Mouse (Mus musculus): ENCODE measurements around the gene Btrc. TPM values are rescaled to one million over a fixed set of nuclear protein-coding genes. Genes with fewer than 3 reads are reported as not detected.

The Btrc gene
- total and polyA plus RNA-seq, 3 experiments = 11.0 to 20.7 (median 14.0) TPM

GRCm38 (mm10) chr19:45577141-45577750 lies 213.7 kb downstream of the Btrc start:
- no peak for DNase-seq (ENCODE audit: extremely low read depth)
- dilution Hi-C loops (cut with MboI; ENCODE audit: extremely low pct_ligation_motif_present, extremely low pct_unique_long_range_greater_than_20kb, low sequenced_read_pairs) = no loop called here
- in situ Hi-C loops (cut with MboI; ENCODE audit: low pct_ligation_motif_present, low pct_unique_long_range_greater_than_20kb, low sequenced_read_pairs) = no loop called here
- H3K4me3 ChIP-seq (replicated peaks in 1 of 3; ENCODE audit: low read depth in 2 of 3, low read length in 2 of 3, poor library complexity in 1 of 3) = no peak overlapping the region
- no peak overlapping the region for H3K27ac ChIP-seq (ENCODE audit: insufficient read depth, low read depth)
- H3K4me1 ChIP-seq (ENCODE audit: control insufficient read depth in 1 of 2, insufficient read depth in 2 of 2) = peaks cover 0 to 19% of the 10 kb centered on the region in 2 experiments; a peak in 2 of 4 replicates
- H3K79me2 ChIP-seq (replicated peaks; ENCODE audit: control insufficient read depth, extremely low read depth, insufficient read depth, poor library complexity, severe bottlenecking) = no peaks in the 10 kb centered on the region
- H3K36me3 ChIP-seq (replicated peaks in 1 of 2; ENCODE audit: control insufficient read depth in 1 of 2, insufficient read depth in 1 of 2, low read length in 1 of 2) = peaks cover 45 to 90% of the 10 kb centered on the region in 2 experiments
- no peaks in the 10 kb centered on the region for H3K27me3 ChIP-seq (replicated peaks)
- TF ChIP-seq CHD1 (IDR thresholded peaks at IDR 0.05; ENCODE audit: low read depth, low read length) (no peak), NRF1 (IDR thresholded peaks at IDR 0.05; ENCODE audit: low read depth, low read length) (no peak), JUN (IDR thresholded peaks at IDR 0.05; ENCODE audit: insufficient read depth, low read depth, low read length) (no peak), KAT2A (IDR thresholded peaks at IDR 0.05; ENCODE audit: insufficient replicate concordance, low read length) (no peak), ZNF384 (IDR thresholded peaks at IDR 0.05; ENCODE audit: low read depth, low read length) (no peak), CTCF (conservative IDR thresholded peaks at IDR 0.05 in 1 of 2, IDR thresholded peaks at IDR 0.05 in 1 of 2; ENCODE audit: low read depth in 2 of 2, low read length in 2 of 2) (no peak), EP300 (IDR thresholded peaks at IDR 0.05; ENCODE audit: low read length) (no peak), MAFK (IDR thresholded peaks at IDR 0.05; ENCODE audit: insufficient replicate concordance, low read length) (no peak), MEF2A (IDR thresholded peaks at IDR 0.05; ENCODE audit: borderline replicate concordance, low read depth, low read length) (no peak), ZMIZ1 (IDR thresholded peaks at IDR 0.05; ENCODE audit: low read depth, low read length) (no peak), POLR2AphosphoS2 (IDR thresholded peaks at IDR 0.05; ENCODE audit: low read depth, low read length) (no peak), ELF1 (IDR thresholded peaks at IDR 0.05; ENCODE audit: low read depth, low read length) (no peak), TBP (conservative IDR thresholded peaks at IDR 0.05; ENCODE audit: low read depth, low read length) (no peak), MYC (IDR thresholded peaks at IDR 0.05; ENCODE audit: low read depth, low read length) (no peak), SIN3A (IDR thresholded peaks at IDR 0.05; ENCODE audit: low read length) (no peak), BHLHE40 (IDR thresholded peaks at IDR 0.05; ENCODE audit: low read depth, low read length) (no peak), UBTF (IDR thresholded peaks at IDR 0.05; ENCODE audit: low read depth, low read length) (no peak)
- peaks cover 2% of the 10 kb centered on the region for H3K9me3 ChIP-seq (replicated peaks; ENCODE audit: low read length)
- H3K9ac ChIP-seq (ENCODE audit: insufficient read depth, low read depth) = no peak overlapping the region
- no peak overlapping the region for H3K4me2 ChIP-seq (ENCODE audit: insufficient read depth, low read depth, poor library complexity, severe bottlenecking)

DNA sequence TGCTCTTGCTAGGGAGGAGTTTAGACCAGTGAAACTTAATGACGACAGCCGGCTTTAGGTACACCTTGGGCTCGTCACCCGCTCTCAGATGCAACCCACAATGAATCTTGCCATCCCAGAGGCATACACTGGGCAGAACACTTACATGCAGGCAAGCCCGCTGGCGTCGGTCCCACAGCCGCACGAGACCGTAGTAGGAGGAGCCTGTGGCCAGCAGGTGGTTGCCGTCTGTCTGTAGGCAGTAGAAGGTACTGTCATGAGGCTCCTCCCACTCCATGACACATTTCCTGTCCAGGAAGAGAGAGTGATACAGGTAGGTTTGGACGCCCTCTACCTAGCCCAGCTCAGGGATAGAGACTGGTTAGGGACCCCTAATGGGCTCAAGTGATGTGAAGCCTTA lies 215.4 kb downstream of the Btrc start:
- no peak for TF ChIP-seq MAX (IDR thresholded peaks at IDR 0.05; ENCODE audit: low read length)
- no peak for TF ChIP-seq ETS1 (conservative IDR thresholded peaks at IDR 0.05; ENCODE audit: low read depth, low read length)
- no peak for TF ChIP-seq MYC (IDR thresholded peaks at IDR 0.05; ENCODE audit: low read depth, low read length)
- no peak for TF ChIP-seq POLR2AphosphoS2 (IDR thresholded peaks at IDR 0.05; ENCODE audit: low read depth, low read length)
- no peak for TF ChIP-seq TCF12 (IDR thresholded peaks at IDR 0.05; ENCODE audit: low read depth, low read length)
- no peak for TF ChIP-seq POLR2A (IDR thresholded peaks at IDR 0.05; ENCODE audit: low read depth, low read length)
- no peak for TF ChIP-seq ZNF384 (IDR thresholded peaks at IDR 0.05; ENCODE audit: low read depth, low read length)
- no peak for TF ChIP-seq MEF2A (IDR thresholded peaks at IDR 0.05; ENCODE audit: borderline replicate concordance, low read depth, low read length)
- TF ChIP-seq MXI1 (IDR thresholded peaks at IDR 0.05; ENCODE audit: low read depth, low read length) = no peak
- no peak for TF ChIP-seq USF2 (conservative IDR thresholded peaks at IDR 0.05; ENCODE audit: low read depth, low read length)
- TF ChIP-seq KAT2A (IDR thresholded peaks at IDR 0.05; ENCODE audit: insufficient replicate concordance, low read length) = no peak
- no peak for TF ChIP-seq ELF1 (IDR thresholded peaks at IDR 0.05; ENCODE audit: low read depth, low read length)
- TF ChIP-seq ZKSCAN1 (IDR thresholded peaks at IDR 0.05; ENCODE audit: borderline replicate concordance, low read depth, low read length) = no peak
- TF ChIP-seq NRF1 (IDR thresholded peaks at IDR 0.05; ENCODE audit: low read depth, low read length) = no peak
- no peak for TF ChIP-seq USF1 (IDR thresholded peaks at IDR 0.05; ENCODE audit: low read depth, low read length)
- Histone ChIP-seq H3K79me2 (replicated peaks; ENCODE audit: control insufficient read depth, extremely low read depth, insufficient read depth, poor library complexity, severe bottlenecking) (no peaks in the 10 kb centered on the region), H3K9ac (ENCODE audit: insufficient read depth, low read depth) (no peak overlapping the region), H3K4me3 (replicated peaks in 1 of 3; ENCODE audit: low read depth in 2 of 3, low read length in 2 of 3, poor library complexity in 1 of 3) (no peak overlapping the region), H3K36me3 (replicated peaks in 1 of 2; ENCODE audit: control insufficient read depth in 1 of 2, insufficient read depth in 1 of 2, low read length in 1 of 2) (peaks cover 36 to 87% of the 10 kb centered on the region in 2 experiments), H3K9me3 (replicated peaks; ENCODE audit: low read length) (peaks cover 2% of the 10 kb centered on the region), H3K4me2 (ENCODE audit: insufficient read depth, low read depth, poor library complexity, severe bottlenecking) (no peak overlapping the region), H3K27ac (ENCODE audit: insufficient read depth, low read depth) (no peak overlapping the region), H3K4me1 (ENCODE audit: control insufficient read depth in 1 of 2, insufficient read depth in 2 of 2) (peaks cover 0 to 19% of the 10 kb centered on the region in 2 experiments; a peak in 2 of 4 replicates), H3K27me3 (replicated peaks) (no peaks in the 10 kb centered on the region)
- in situ Hi-C loops (cut with MboI; ENCODE audit: low pct_ligation_motif_present, low pct_unique_long_range_greater_than_20kb, low sequenced_read_pairs) (no loop called here), dilution Hi-C loops (cut with MboI; ENCODE audit: extremely low pct_ligation_motif_present, extremely low pct_unique_long_range_greater_than_20kb, low sequenced_read_pairs) (no loop called here)
- DNase-seq (ENCODE audit: extremely low read depth) = no peak

All from CH12.LX (cell line).